Mouse (Mus musculus) liver, adult 2 months (tissue): ENCODE measurements around the gene Add1.

Experiments used
- CTCF ChIP-seq: fragments of 200-500 bp; IDR thresholded peaks from 2 replicates; pipeline ENCODE4 v1.5.1; 2011; ENCODE audit warnings: low read depth, low read length, control low read depth
- POLR2A ChIP-seq: fragments of 200-500 bp; IDR thresholded peaks from 2 replicates; pipeline ENCODE4 v1.6.1; 2011; ENCODE audit warnings: low read length, control low read depth; ENCODE audit not compliant: insufficient read depth; ENCODE audit errors: extremely low read depth

DNA sequence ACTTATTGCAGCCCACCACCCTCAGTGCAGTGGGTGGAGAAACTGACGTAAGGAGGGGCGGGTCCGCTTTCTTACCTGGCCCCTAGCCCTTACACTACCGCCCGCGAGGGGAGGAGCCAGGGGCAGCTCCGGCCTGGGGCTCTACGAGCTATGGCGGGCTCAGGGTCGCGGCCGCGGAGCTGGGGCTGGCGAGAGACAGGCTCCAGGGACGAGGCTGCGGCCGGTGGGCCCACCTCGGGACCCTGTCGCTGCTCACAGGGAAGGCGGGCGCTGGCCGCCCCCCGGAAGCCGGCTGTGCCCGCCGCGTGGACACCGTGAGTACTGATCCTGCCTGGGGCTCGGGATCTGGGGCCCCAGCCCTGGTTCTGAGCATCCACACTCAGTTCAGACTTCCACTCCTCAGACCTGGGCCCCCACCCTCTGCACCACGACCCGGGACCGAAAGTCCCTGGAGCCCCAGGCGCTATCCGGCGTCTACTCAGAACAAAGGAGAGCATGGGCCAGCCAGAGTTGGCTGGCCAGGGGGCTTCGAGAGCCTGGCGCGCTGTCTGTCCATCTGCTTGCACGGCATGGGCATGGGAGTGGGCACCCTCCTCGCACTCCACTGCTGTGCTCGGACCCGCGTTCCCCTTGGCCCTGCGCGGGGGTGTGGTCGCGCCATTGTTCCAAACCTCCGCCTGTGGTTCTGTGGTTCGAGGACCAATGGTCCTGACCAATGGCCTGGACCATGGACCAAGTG lies 23.8 kb upstream of the Add1 start:
- TF ChIP-seq POLR2A (no peak), CTCF (no peak)
